Mouse (Mus musculus) intestine, embryonic 14.5 days (tissue): ENCODE measurements around the gene Gkn3. TPM values are rescaled to one million over a fixed set of nuclear protein-coding genes. Genes with fewer than 3 reads are reported as not detected.
A peak's percentile ranks its signal among the peaks of the same experiment; 100 is the strongest.

Source experiments
- ATAC-seq: fragments of 200-750 bp; cut with Nextera tagmentation; replicated peaks from 2 replicates; pipeline ENCODE4 v1.8.0; 2017; ENCODE audit warnings: low read depth, moderate number of reproducible peaks, moderate TSS enrichment, moderate library complexity; ENCODE audit not compliant: low FRiP score, low TSS enrichment
- DNase-seq: peaks from one replicate; pipeline ENCODE4 v3.0.0-alpha.2; 2018; ENCODE audit warnings: low spot score
- H3K27ac ChIP-seq: fragments of 300-500 bp; sonication (generic); 2 replicates; pipeline ENCODE4 v1.5.1; 2014; ENCODE audit warnings: low read depth, mild to moderate bottlenecking, control low read depth
- H3K27me3 ChIP-seq: fragments of 300-500 bp; sonication (generic); replicated peaks from 2 replicates; pipeline ENCODE4 v1.6.1; 2014; ENCODE audit warnings: low read length, control low read depth; ENCODE audit not compliant: control insufficient read depth, insufficient read depth
- H3K36me3 ChIP-seq: fragments of 300-500 bp; sonication (generic); 2 replicates; pipeline ENCODE4 v1.6.1; 2014; ENCODE audit warnings: low read length, control low read depth; ENCODE audit not compliant: control insufficient read depth, insufficient read depth
- H3K4me1 ChIP-seq: fragments of 300-500 bp; sonication (generic); replicated peaks from 2 replicates; pipeline ENCODE4 v1.6.1; 2014; ENCODE audit warnings: low read length, control low read depth, mixed read lengths; ENCODE audit not compliant: control insufficient read depth, insufficient read depth
- H3K4me2 ChIP-seq: fragments of 300-500 bp; sonication (generic); 2 replicates; pipeline ENCODE4 v1.6.1; 2014; ENCODE audit warnings: low read length
- H3K4me3 ChIP-seq: fragments of 300-500 bp; sonication (generic); 2 replicates; pipeline ENCODE4 v1.5.1; 2014; ENCODE audit warnings: low read depth, low read length, control low read depth, mixed read lengths
- H3K9ac ChIP-seq: fragments of 300-500 bp; sonication (generic); 2 replicates; pipeline ENCODE4 v1.6.1; 2014; ENCODE audit warnings: mild to moderate bottlenecking, low read length
- H3K9me3 ChIP-seq: fragments of 300-500 bp; sonication (generic); 2 replicates; pipeline ENCODE4 v1.6.1; 2016; ENCODE audit warnings: low read length, control low read depth; ENCODE audit not compliant: control insufficient read depth
- WGBS: fragments of 180-500 bp; shearing (Covaris S2); extraction: QIAGEN DNeasy Blood & Tissue Kit; methylation state at CpG from one replicate; pipeline ENCODE4 v1.1.7; 2014; 5-methylcytosine and 5-hydroxymethylcytosine counted together
- polyA plus RNA-seq: library from polyadenylated mRNA; unstranded; fragments of >200 nt; fragmentation: Nextera tagmentation; extraction: Ambion mirVana; gene quantifications from 2 replicates; pipeline ENCODE4 v1.2.1, GENCODE M21; 2014

The Gkn3 gene
- polyA plus RNA-seq, 1 experiment from 2014 or later, result 1.2 TPM

- ATAC-seq (no peak), DNase-seq (no peak)
- Histone ChIP-seq H3K4me2 (no peak overlapping the region), H3K36me3 (no peaks in the 10 kb centered on the region), H3K4me1 (no peaks in the 10 kb centered on the region), H3K27me3 (no peaks in the 10 kb centered on the region), H3K27ac (no peak overlapping the region), H3K4me3 (no peak overlapping the region), H3K9me3 (no peaks in the 10 kb centered on the region), H3K9ac (no peak overlapping the region)
- WGBS, result 40% methylated on average over 6 of the region's 6 CpGs
Measured at GRCm38 (mm10) chr6:87401456-87401855, 12.7 kb upstream of the Gkn3 start.

GRCm38 (mm10) chr6:87399886-87400566 lies 11.3 kb upstream of the Gkn3 start:
- Histone ChIP-seq H3K4me1 (no peaks in the 10 kb centered on the region), H3K4me3 (no peak overlapping the region), H3K27ac (no peak overlapping the region), H3K27me3 (no peaks in the 10 kb centered on the region), H3K9ac (no peak overlapping the region), H3K9me3 (no peaks in the 10 kb centered on the region), H3K36me3 (no peaks in the 10 kb centered on the region), H3K4me2 (no peak overlapping the region)
- ATAC-seq (no peak), DNase-seq (no peak)
- WGBS, result 64% methylated on average over 4 of the region's 4 CpGs

- Histone ChIP-seq H3K27ac (no peak overlapping the region), H3K9ac (no peak overlapping the region), H3K9me3 (no peaks in the 10 kb centered on the region), H3K4me1 (no peaks in the 10 kb centered on the region), H3K27me3 (no peaks in the 10 kb centered on the region), H3K36me3 (no peaks in the 10 kb centered on the region), H3K4me2 (no peak overlapping the region), H3K4me3 (no peak overlapping the region)
- DNase-seq, result peak; percentile 90
- WGBS, result 3% methylated on average over 5 of the region's 5 CpGs
- ATAC-seq, result no peak
Measured at GRCm38 (mm10) chr6:87399137-87399536, 10.4 kb upstream of the Gkn3 start.

DNA sequence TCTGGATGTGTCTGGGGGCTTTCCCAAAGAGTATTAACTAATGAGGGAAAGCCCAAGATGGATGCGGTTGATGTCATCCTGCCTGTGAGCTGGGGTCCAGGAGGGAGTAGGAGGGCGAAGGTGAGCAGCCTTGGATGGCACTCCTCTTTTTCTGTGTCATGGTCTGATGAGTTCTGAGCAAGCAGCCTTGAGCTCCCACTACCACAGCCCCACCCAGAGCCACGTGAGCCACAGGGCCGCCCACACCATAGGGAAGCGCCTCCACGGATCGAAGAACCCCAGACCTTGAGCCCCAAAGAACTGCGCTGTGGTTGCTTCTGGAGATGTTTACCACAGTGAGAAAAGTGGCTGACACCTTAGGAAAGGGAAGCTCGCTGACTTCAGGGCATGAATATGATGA lies 6.0 kb upstream of the Gkn3 start:
- Histone ChIP-seq H3K4me2 (no peak overlapping the region), H3K9me3 (no peaks in the 10 kb centered on the region), H3K4me1 (no peaks in the 10 kb centered on the region), H3K27me3 (no peaks in the 10 kb centered on the region), H3K4me3 (no peak overlapping the region), H3K36me3 (no peaks in the 10 kb centered on the region), H3K27ac (no peak overlapping the region), H3K9ac (no peak overlapping the region)
- no peak for DNase-seq
- 77% methylated on average over 9 of the region's 9 CpGs for WGBS
- ATAC-seq, result no peak

DNA sequence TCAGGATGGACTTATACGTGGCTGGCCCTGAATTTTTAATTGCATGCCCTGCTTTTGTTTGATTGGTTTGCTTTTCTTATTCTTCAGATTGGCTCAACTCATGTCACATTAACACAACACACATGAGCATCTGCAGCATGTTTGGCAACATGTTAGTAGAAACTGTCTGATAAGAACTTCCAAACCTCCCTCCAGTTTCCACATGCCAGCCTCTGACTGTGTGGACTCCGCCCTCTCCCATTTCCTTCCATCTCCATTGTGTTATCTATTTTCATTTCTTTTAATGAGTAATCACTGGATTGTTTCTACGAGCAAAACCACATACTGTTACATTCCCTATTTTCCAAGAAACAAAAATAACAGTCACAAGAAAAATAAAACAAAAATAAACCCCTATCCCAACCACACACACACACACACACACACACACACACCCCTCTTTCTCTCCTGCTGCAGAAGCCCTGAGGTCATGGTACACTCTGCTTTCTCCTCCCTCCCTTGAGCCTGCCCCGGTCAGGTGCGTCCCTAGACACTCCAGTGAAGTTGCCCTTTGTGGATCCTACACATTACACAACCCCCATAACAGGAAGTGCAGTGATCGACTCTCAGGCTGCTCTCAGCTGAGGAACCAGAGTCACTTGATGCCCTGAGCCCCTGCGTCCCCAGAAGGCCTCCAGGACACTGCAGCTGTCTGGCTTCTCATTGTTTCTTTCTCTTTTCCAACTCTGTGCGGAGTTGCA lies 4.9 kb upstream of the Gkn3 start:
- no peaks in the 10 kb centered on the region for H3K9me3 ChIP-seq
- ATAC-seq, result no peak

GRCm38 (mm10) chr6:87389455-87389989 lies 787 bp upstream of the Gkn3 start:
- H3K36me3 ChIP-seq, result no peaks in the 10 kb centered on the region
- no peak overlapping the region for H3K4me2 ChIP-seq
- DNase-seq (no peak), ATAC-seq (no peak)
- no peaks in the 10 kb centered on the region for H3K4me1 ChIP-seq
- WGBS, result 28% methylated on average over 5 of the region's 5 CpGs
- H3K9me3 ChIP-seq, result no peaks in the 10 kb centered on the region
- H3K9ac ChIP-seq, result no peak overlapping the region
- no peaks in the 10 kb centered on the region for H3K27me3 ChIP-seq
- H3K27ac ChIP-seq, result no peak overlapping the region
- H3K4me3 ChIP-seq, result no peak overlapping the region

More for the DNA sequence above, 4.9 kb upstream of the Gkn3 start:
- no peaks in the 10 kb centered on the region for H3K36me3 ChIP-seq
- no peaks in the 10 kb centered on the region for H3K27me3 ChIP-seq
- H3K4me1 ChIP-seq, result no peaks in the 10 kb centered on the region
- no peak overlapping the region for H3K27ac ChIP-seq
- no peak for DNase-seq
- no peak overlapping the region for H3K4me2 ChIP-seq
- no peak overlapping the region for H3K9ac ChIP-seq
- 72% methylated on average over 8 of the region's 8 CpGs for WGBS
- no peak overlapping the region for H3K4me3 ChIP-seq

DNA sequence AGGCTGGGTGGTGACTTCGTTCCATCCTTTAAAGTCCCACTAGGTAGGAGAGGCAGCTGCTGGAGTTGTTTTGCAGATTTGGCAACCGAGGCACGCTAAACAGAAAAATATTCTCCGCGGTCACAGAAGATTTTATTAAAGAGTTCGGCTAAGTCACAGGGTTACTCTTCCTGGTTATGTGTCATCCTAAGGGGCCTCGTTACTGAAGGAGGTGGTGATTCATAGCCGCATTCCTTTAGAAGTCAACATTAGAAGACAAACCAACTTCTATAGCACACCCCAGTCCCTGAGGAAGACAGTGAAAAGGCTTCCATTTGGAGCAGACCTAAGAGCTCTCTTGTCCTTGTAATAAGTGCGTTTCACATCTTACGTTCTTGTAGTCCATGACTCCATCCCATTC lies 2.1 kb downstream of the Gkn3 start:
- WGBS, result 85% methylated on average over 10 of the region's 10 CpGs
- H3K9me3 ChIP-seq, result no peaks in the 10 kb centered on the region
- H3K27ac ChIP-seq, result no peak overlapping the region
- H3K4me3 ChIP-seq, result no peak overlapping the region
- no peak for ATAC-seq
- H3K9ac ChIP-seq, result no peak overlapping the region
- H3K4me2 ChIP-seq, result no peak overlapping the region
- H3K36me3 ChIP-seq, result no peaks in the 10 kb centered on the region
- 0 out of 2 replicates have a peak, but pooled peaks cover 3% of the 10 kb centered on the region for H3K4me1 ChIP-seq
- DNase-seq, result no peak
- H3K27me3 ChIP-seq, result peaks cover 5% of the 10 kb centered on the region; the same call in 1 of the 2 replicates

DNA sequence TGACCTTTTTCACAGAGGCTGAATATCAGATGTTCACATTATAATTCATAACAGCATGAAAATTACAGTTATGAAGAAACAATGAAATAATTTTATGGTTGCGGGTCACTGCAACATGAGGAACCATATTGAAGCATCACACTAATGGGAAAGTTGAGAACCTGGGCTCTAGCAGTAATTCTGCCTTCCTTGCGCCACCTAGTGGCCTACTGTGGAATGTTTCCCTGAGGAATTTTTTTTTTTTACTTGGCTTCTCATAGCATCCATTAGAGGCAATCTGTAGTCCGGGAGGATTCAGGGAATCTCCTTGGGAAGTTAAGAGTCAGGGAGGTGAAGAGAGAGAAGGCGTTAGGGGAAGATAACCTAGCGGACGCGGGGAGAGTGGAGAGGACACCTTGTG lies 2.5 kb downstream of the Gkn3 start:
- Histone ChIP-seq H3K4me2 (no peak overlapping the region), H3K4me3 (no peak overlapping the region), H3K27me3 (peaks cover 5% of the 10 kb centered on the region; the same call in 1 of the 2 replicates), H3K9me3 (no peaks in the 10 kb centered on the region), H3K27ac (no peak overlapping the region), H3K4me1 (0 out of 2 replicates have a peak, but pooled peaks cover 3% of the 10 kb centered on the region), H3K36me3 (no peaks in the 10 kb centered on the region), H3K9ac (no peak overlapping the region)
- peak; percentile 88 for DNase-seq
- ATAC-seq, result 0 out of 2 replicates have a peak, but pooled peaks have one; percentile 8
- WGBS, result 10% methylated on average over 7 of the region's 7 CpGs
